Mouse (Mus musculus): ENCODE measurements at regions not wholly inside any gene's neighbourhood (a gene's known extent, or its start where the extent isn't known, plus 50 kb on each side); places are given as distances from the start of the nearest gene placed in this dataset.
"Not testable (repeated sequence)": the region's sequence is repeated elsewhere in the genome, so short reads cannot be mapped to it uniquely, and the experiment has no call there.

GRCm38 (mm10) chr17:4501029-4501428, 493.1 kb upstream of the Arid1b start:
- Histone ChIP-seq H3K9me3 (no peaks in the 10 kb centered on the region), H3K36me3 (no peaks in the 10 kb centered on the region), H3K4me3 (no peak overlapping the region), H3K4me1 (peaks cover 13% of the 10 kb centered on the region), H3K27ac (no peak overlapping the region), H3K27me3 (ENCODE audit: insufficient read depth, poor library complexity, severe bottlenecking) (no peaks in the 10 kb centered on the region)
- 69% methylated on average over 1 of the region's 1 CpGs for WGBS
- no peak for DNase-seq (ENCODE audit: low spot score)

- no peaks in the 10 kb centered on the region for H3K9me3 ChIP-seq
- H3K27ac ChIP-seq: no peak overlapping the region
- H3K4me1 ChIP-seq: no peaks in the 10 kb centered on the region
- no peak for DNase-seq (ENCODE audit: low spot score)
- H3K36me3 ChIP-seq: no peaks in the 10 kb centered on the region
- no peaks in the 10 kb centered on the region for H3K27me3 ChIP-seq (ENCODE audit: insufficient read depth, poor library complexity, severe bottlenecking)
- 70% methylated on average over 6 of the region's 6 CpGs for WGBS
- no peak overlapping the region for H3K4me3 ChIP-seq
Observed at GRCm38 (mm10) chr17:4504951-4505350, 489.2 kb upstream of the Arid1b start.

- H3K4me1 ChIP-seq: no peaks in the 10 kb centered on the region
- no peak overlapping the region for H3K27ac ChIP-seq
- no peaks in the 10 kb centered on the region for H3K36me3 ChIP-seq
- no peaks in the 10 kb centered on the region for H3K9me3 ChIP-seq
- no peak overlapping the region for H3K4me3 ChIP-seq
- no peaks in the 10 kb centered on the region for H3K27me3 ChIP-seq (ENCODE audit: insufficient read depth, poor library complexity, severe bottlenecking)
- 64% methylated on average over 3 of the region's 3 CpGs for WGBS
- no peak for DNase-seq (ENCODE audit: low spot score)
Observed at GRCm38 (mm10) chr17:4509506-4509905, 484.6 kb upstream of the Arid1b start.

GRCm38 (mm10) chr17:4516141-4516540, 478.0 kb upstream of the Arid1b start:
- Histone ChIP-seq H3K9me3 (no peaks in the 10 kb centered on the region), H3K27me3 (ENCODE audit: insufficient read depth, poor library complexity, severe bottlenecking) (no peaks in the 10 kb centered on the region), H3K4me3 (no peak overlapping the region), H3K27ac (no peak overlapping the region), H3K4me1 (no peaks in the 10 kb centered on the region), H3K36me3 (no peaks in the 10 kb centered on the region)
- WGBS: 81% methylated on average over 7 of the region's 7 CpGs
- DNase-seq (ENCODE audit: low spot score): no peak

- Histone ChIP-seq H3K27me3 (ENCODE audit: insufficient read depth, poor library complexity, severe bottlenecking) (no peaks in the 10 kb centered on the region), H3K9me3 (no peaks in the 10 kb centered on the region), H3K36me3 (no peaks in the 10 kb centered on the region), H3K27ac (no peak overlapping the region), H3K4me3 (no peak overlapping the region), H3K4me1 (no peaks in the 10 kb centered on the region)
- DNase-seq (ENCODE audit: low spot score): no peak
- 57% methylated on average over 3 of the region's 3 CpGs for WGBS
Observed at GRCm38 (mm10) chr17:4516846-4517245, 477.3 kb upstream of the Arid1b start.

- Histone ChIP-seq H3K9me3 (no peaks in the 10 kb centered on the region), H3K27ac (no peak overlapping the region), H3K36me3 (no peaks in the 10 kb centered on the region), H3K4me1 (no peaks in the 10 kb centered on the region), H3K27me3 (ENCODE audit: insufficient read depth, poor library complexity, severe bottlenecking) (no peaks in the 10 kb centered on the region), H3K4me3 (no peak overlapping the region)
- WGBS: 81% methylated on average over 4 of the region's 4 CpGs
- DNase-seq (ENCODE audit: low spot score): no peak
Observed at GRCm38 (mm10) chr17:4521031-4521430, 473.1 kb upstream of the Arid1b start.

- no peak overlapping the region for H3K4me3 ChIP-seq
- H3K36me3 ChIP-seq: no peaks in the 10 kb centered on the region
- H3K9me3 ChIP-seq: no peaks in the 10 kb centered on the region
- WGBS: 84% methylated on average over 7 of the region's 7 CpGs
- no peak for DNase-seq (ENCODE audit: low spot score)
- no peaks in the 10 kb centered on the region for H3K27me3 ChIP-seq (ENCODE audit: insufficient read depth, poor library complexity, severe bottlenecking)
- no peaks in the 10 kb centered on the region for H3K4me1 ChIP-seq
- H3K27ac ChIP-seq: no peak overlapping the region
Observed at GRCm38 (mm10) chr17:4526466-4526865, 467.7 kb upstream of the Arid1b start.

- Histone ChIP-seq H3K4me1 (no peaks in the 10 kb centered on the region), H3K36me3 (no peaks in the 10 kb centered on the region), H3K27me3 (ENCODE audit: insufficient read depth, poor library complexity, severe bottlenecking) (no peaks in the 10 kb centered on the region), H3K4me3 (no peak overlapping the region), H3K9me3 (no peaks in the 10 kb centered on the region), H3K27ac (no peak overlapping the region)
- DNase-seq (ENCODE audit: low spot score): no peak
- 92% methylated on average over 2 of the region's 2 CpGs for WGBS
Observed at GRCm38 (mm10) chr17:4532126-4532525, 462.0 kb upstream of the Arid1b start.

- Histone ChIP-seq H3K36me3 (no peaks in the 10 kb centered on the region), H3K9me3 (no peaks in the 10 kb centered on the region), H3K27ac (no peak overlapping the region), H3K4me3 (no peak overlapping the region), H3K4me1 (no peaks in the 10 kb centered on the region), H3K27me3 (ENCODE audit: insufficient read depth, poor library complexity, severe bottlenecking) (no peaks in the 10 kb centered on the region)
- DNase-seq (ENCODE audit: low spot score): no peak
- WGBS: 79% methylated on average over 2 of the region's 2 CpGs
Observed at GRCm38 (mm10) chr17:4540435-4540834, 453.7 kb upstream of the Arid1b start.

GRCm38 (mm10) chr17:4541020-4541743, 452.9 kb upstream of the Arid1b start:
- H3K36me3 ChIP-seq: no peaks in the 10 kb centered on the region
- H3K27ac ChIP-seq: no peak overlapping the region
- DNase-seq (ENCODE audit: low spot score): no peak
- 47% methylated on average over 7 of the region's 7 CpGs for WGBS
- no peaks in the 10 kb centered on the region for H3K9me3 ChIP-seq
- H3K4me1 ChIP-seq: no peaks in the 10 kb centered on the region
- H3K27me3 ChIP-seq (ENCODE audit: insufficient read depth, poor library complexity, severe bottlenecking): no peaks in the 10 kb centered on the region
- no peak overlapping the region for H3K4me3 ChIP-seq

GRCm38 (mm10) chr17:4546579-4546978, 447.6 kb upstream of the Arid1b start:
- peak; percentile 51 for DNase-seq (ENCODE audit: low spot score)
- H3K4me3 ChIP-seq: no peak overlapping the region
- 60% methylated on average over 2 of the region's 2 CpGs for WGBS

GRCm38 (mm10) chr17:4553026-4553425, 441.1 kb upstream of the Arid1b start:
- H3K4me3 ChIP-seq; DNase-seq (ENCODE audit: low spot score); H3K27ac ChIP-seq; H3K27me3 ChIP-seq (ENCODE audit: insufficient read depth, poor library complexity, severe bottlenecking); H3K36me3 ChIP-seq; H3K4me1 ChIP-seq; H3K9me3 ChIP-seq: not testable (repeated sequence)
- 84% methylated on average over 4 of the region's 4 CpGs for WGBS

More at GRCm38 (mm10) chr17:4546579-4546978, 447.6 kb upstream of the Arid1b start:
- H3K9me3 ChIP-seq: no peaks in the 10 kb centered on the region
- no peaks in the 10 kb centered on the region for H3K4me1 ChIP-seq
- H3K27me3 ChIP-seq (ENCODE audit: insufficient read depth, poor library complexity, severe bottlenecking): no peaks in the 10 kb centered on the region
- H3K36me3 ChIP-seq: no peaks in the 10 kb centered on the region
- no peak overlapping the region for H3K27ac ChIP-seq

- no peaks in the 10 kb centered on the region for H3K9me3 ChIP-seq
- no peak for DNase-seq (ENCODE audit: low spot score)
- WGBS: 74% methylated on average over 3 of the region's 3 CpGs
- H3K27me3 ChIP-seq (ENCODE audit: insufficient read depth, poor library complexity, severe bottlenecking): no peaks in the 10 kb centered on the region
- H3K4me1 ChIP-seq: no peaks in the 10 kb centered on the region
- no peak overlapping the region for H3K4me3 ChIP-seq
- H3K27ac ChIP-seq: no peak overlapping the region
- no peaks in the 10 kb centered on the region for H3K36me3 ChIP-seq
Observed at GRCm38 (mm10) chr17:4563641-4564040, 430.5 kb upstream of the Arid1b start.

- Histone ChIP-seq H3K36me3 (no peaks in the 10 kb centered on the region), H3K27me3 (ENCODE audit: insufficient read depth, poor library complexity, severe bottlenecking) (no peaks in the 10 kb centered on the region), H3K4me1 (no peaks in the 10 kb centered on the region), H3K27ac (no peak overlapping the region), H3K4me3 (no peak overlapping the region), H3K9me3 (no peaks in the 10 kb centered on the region)
- WGBS: 43% methylated on average over 5 of the region's 5 CpGs
- peak; percentile 30 for DNase-seq (ENCODE audit: low spot score)
Observed at GRCm38 (mm10) chr17:4576883-4577282, 417.2 kb upstream of the Arid1b start.

All from heart, embryonic 10.5 days (tissue).